Mouse (Mus musculus) stomach, embryonic 14.5 days (tissue): ENCODE results near the gene Neurog1. TPM values are rescaled to one million over a fixed set of nuclear protein-coding genes. Genes with fewer than 3 reads are reported as not detected.

Experiments used
- ATAC-seq: fragments of 200-750 bp; cut with Nextera tagmentation; 2 replicates; pipeline ENCODE4 v1.8.0; 2017; ENCODE audit warnings: low read depth, moderate TSS enrichment; ENCODE audit not compliant: insufficient number of reproducible peaks, insufficient read depth, low FRiP score
- H3K27ac ChIP-seq: fragments of 300-500 bp; sonication (generic); 2 replicates; pipeline ENCODE4 v1.5.1; 2014; ENCODE audit warnings: mild to moderate bottlenecking, low read length, moderate library complexity, mixed read lengths
- H3K27me3 ChIP-seq: fragments of 300-500 bp; sonication (generic); 2 replicates; pipeline ENCODE4 v1.6.1; 2014; ENCODE audit warnings: low read length, control low read depth, mixed read lengths; ENCODE audit not compliant: control insufficient read depth, insufficient read depth
- H3K36me3 ChIP-seq: fragments of 300-500 bp; sonication (generic); 2 replicates; pipeline ENCODE4 v1.6.1; 2014; ENCODE audit warnings: mild to moderate bottlenecking, control low read depth, low read length, moderate library complexity, mixed read lengths; ENCODE audit not compliant: control insufficient read depth, insufficient read depth
- H3K4me1 ChIP-seq: fragments of 300-500 bp; sonication (generic); 2 replicates; pipeline ENCODE4 v1.6.1; 2014; ENCODE audit warnings: low read length, control low read depth, mixed read lengths; ENCODE audit not compliant: control insufficient read depth, insufficient read depth
- H3K4me2 ChIP-seq: fragments of 300-500 bp; sonication (generic); replicated peaks from 2 replicates; pipeline ENCODE4 v1.6.1; 2014; ENCODE audit warnings: low read depth, low read length, control low read depth
- H3K4me3 ChIP-seq: fragments of 300-500 bp; sonication (generic); 2 replicates; pipeline ENCODE4 v1.5.1; 2014; ENCODE audit warnings: low read depth, low read length, control low read depth
- H3K9ac ChIP-seq: fragments of 300-500 bp; sonication (generic); replicated peaks from 2 replicates; pipeline ENCODE4 v1.6.1; 2014; ENCODE audit warnings: low read depth, mild to moderate bottlenecking, control low read depth, low read length, moderate library complexity, mixed read lengths
- H3K9me3 ChIP-seq: fragments of 300-500 bp; sonication (generic); 2 replicates; pipeline ENCODE4 v1.6.1; 2016; ENCODE audit warnings: low read depth, low read length, control low read depth; ENCODE audit not compliant: control insufficient read depth
- WGBS: fragments of 180-500 bp; shearing (Covaris S2); extraction: QIAGEN DNeasy Blood & Tissue Kit; methylation state at CpG from one replicate; pipeline ENCODE4 v1.1.7; 2014; 5-methylcytosine and 5-hydroxymethylcytosine counted together
- polyA plus RNA-seq: library from polyadenylated mRNA; unstranded; fragments of >200 nt; fragmentation: Nextera tagmentation; extraction: Ambion mirVana; gene quantifications from 2 replicates; pipeline ENCODE4 v1.2.1, GENCODE M21; 2014

Neurog1 gene
- polyA plus RNA-seq, 1 experiment from 2014 or later: not detected

DNA sequence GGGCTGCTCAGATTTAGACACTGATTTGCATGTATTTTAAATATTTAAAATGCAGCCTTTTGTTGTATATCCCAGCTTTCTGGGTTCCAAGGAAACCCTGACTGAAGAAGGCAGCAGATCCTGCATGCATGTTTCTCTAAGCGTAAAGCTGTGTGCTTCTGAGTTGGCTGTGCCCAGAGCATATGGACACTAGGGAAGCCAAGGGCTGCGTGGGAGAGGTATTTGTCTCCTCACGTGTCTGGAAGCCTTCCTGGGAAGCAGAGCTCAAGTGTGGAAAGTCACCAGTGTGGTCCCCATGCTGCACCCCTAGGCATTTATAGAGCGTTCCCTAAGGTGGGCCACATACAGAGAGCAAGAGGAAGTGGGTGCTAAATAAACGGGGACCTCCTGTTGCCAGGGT is 13.7 kb upstream of the Neurog1 start:
- Histone ChIP-seq H3K4me3 (no peak overlapping the region), H3K36me3 (no peaks in the 10 kb centered on the region), H3K4me2 (no peak overlapping the region), H3K4me1 (no peaks in the 10 kb centered on the region), H3K27me3 (peaks cover 17% of the 10 kb centered on the region), H3K9me3 (no peaks in the 10 kb centered on the region), H3K9ac (no peak overlapping the region), H3K27ac (no peak overlapping the region)
- no peak for ATAC-seq
- WGBS: 65% methylated on average over 5 of the region's 5 CpGs

DNA sequence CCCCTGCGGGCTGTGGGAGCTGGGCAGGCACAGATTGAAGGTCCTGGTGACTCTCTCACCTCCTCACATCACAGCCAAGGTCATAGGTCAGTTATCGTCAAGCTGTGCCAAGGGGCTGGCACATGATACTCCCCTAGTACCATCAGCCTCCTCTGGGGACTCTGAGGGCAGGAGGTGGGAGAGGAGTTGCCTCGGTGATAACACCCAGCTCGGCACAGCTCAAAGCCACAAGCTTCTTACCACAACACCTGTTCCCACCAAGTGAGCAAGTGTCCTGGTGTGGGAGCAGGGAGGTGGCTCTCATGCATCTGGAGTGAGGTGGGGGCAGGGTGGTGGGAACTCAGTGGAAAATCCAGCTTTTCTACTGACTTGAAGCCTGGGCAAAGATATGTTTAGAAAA is 10.3 kb upstream of the Neurog1 start:
- Histone ChIP-seq H3K4me3 (no peak overlapping the region), H3K9ac (no peak overlapping the region), H3K27ac (no peak overlapping the region), H3K4me2 (no peak overlapping the region), H3K36me3 (no peaks in the 10 kb centered on the region), H3K27me3 (peaks cover 42% of the 10 kb centered on the region), H3K4me1 (peaks cover 4% of the 10 kb centered on the region; the same call in 1 of the 2 replicates), H3K9me3 (no peaks in the 10 kb centered on the region)
- 44% methylated on average over 4 of the region's 4 CpGs for WGBS
- no peak for ATAC-seq

DNA sequence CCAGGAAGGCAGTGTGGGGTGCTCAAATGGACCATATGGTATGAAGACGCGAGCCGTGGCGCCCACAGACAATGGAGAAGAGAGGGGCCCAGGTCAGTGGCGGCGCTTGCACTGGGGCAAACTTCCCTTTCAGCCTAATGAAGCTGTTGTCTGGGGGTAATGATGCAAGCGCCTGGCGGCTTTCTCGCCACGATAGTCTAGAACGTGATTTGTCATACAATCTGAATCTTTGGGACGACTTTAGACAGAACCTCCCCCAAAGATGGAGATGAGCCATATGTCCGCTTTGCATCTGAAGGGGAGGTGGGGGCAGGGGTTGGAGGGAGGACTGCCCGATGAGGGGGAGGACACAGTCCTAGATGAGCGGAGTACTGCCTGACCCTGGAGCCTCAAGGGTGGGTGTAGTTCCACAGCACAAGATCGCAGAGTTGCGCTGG is 8.4 kb upstream of the Neurog1 start:
- ATAC-seq: no peak
- WGBS: 5% methylated on average over 17 of the region's 17 CpGs
- Histone ChIP-seq H3K36me3 (no peaks in the 10 kb centered on the region), H3K9me3 (no peaks in the 10 kb centered on the region), H3K27ac (no peak overlapping the region), H3K4me2 (no peak overlapping the region), H3K9ac (no peak overlapping the region), H3K27me3 (peaks cover 61% of the 10 kb centered on the region), H3K4me1 (peaks cover 4% of the 10 kb centered on the region; the same call in 1 of the 2 replicates), H3K4me3 (no peak overlapping the region)

DNA sequence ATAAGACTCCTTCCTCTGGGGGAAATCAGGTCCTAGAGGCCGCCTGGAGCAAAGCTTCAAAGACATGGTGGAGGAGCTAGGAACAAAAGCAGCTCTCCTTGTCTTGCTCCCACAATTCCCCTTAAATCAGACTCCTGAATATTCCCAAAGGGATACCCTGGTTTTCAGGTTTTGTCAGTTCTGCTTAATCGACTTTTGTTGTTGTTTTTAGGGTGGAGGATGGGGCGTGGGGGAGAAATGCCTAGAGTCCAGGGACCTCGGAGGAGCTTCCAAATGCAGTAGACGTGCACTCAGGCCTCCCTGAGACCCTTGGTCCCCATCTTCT is 7.9 kb upstream of the Neurog1 start:
- no peak for ATAC-seq
- Histone ChIP-seq H3K4me3 (no peak overlapping the region), H3K9ac (no peak overlapping the region), H3K27ac (no peak overlapping the region), H3K4me2 (no peak overlapping the region), H3K27me3 (peaks cover 66% of the 10 kb centered on the region), H3K9me3 (no peaks in the 10 kb centered on the region), H3K4me1 (peaks cover 4% of the 10 kb centered on the region; the same call in 1 of the 2 replicates), H3K36me3 (no peaks in the 10 kb centered on the region)
- WGBS: 6% methylated on average over 5 of the region's 5 CpGs

DNA sequence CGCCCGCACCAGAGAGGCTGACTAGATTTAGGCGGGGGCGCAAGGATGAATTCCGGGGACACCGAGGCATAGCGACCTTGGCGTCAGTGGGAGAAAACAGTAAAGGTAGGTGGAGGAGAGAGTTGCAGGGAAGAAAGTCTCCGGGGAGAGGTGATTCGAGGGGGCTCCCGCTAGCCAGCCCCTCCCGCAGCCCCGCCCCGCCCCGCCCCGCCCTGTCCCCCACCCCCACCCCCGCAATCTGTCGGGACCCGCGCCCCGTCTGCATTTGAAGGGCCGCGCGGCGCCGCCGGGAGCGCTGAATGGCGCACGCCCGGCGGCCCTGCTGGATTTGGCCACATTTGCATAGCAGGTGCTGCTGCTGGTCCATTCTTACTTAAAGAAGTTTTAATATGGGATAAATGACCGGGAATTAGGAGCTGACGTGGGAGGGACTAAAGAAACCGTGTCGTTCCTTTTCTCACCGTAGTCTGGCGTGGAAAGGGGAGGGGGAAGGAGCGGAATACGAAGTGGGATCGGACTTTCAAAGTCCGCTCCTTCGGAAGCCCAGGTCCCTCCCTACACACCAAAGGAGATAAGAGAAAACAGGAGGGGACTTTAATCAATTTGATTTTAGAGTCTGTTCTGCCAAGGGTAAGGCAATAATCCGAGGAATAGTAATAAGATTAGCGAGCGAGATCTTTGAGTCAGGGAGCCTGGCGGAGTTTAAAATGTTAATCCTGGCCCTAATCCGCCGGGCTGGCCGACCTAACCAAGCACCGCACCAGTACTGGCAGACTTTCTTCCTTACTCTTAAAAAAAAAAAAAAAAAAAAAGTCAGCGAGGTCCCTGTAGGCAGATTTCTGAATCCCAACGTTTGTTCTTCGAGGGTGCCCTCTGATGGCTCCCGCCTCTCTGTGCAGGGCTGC is 7.3 kb upstream of the Neurog1 start:
- peaks cover 4% of the 10 kb centered on the region; the same call in 1 of the 2 replicates for H3K4me1 ChIP-seq
- no peak overlapping the region for H3K9ac ChIP-seq
- peaks cover 72% of the 10 kb centered on the region for H3K27me3 ChIP-seq
- no peaks in the 10 kb centered on the region for H3K36me3 ChIP-seq
- WGBS: under 1% methylated on average over 49 of the region's 55 CpGs
- no peaks in the 10 kb centered on the region for H3K9me3 ChIP-seq
- no peak overlapping the region for H3K27ac ChIP-seq
- H3K4me3 ChIP-seq: peak overlapping the region; percentile 12
- H3K4me2 ChIP-seq: peak overlapping the region; percentile 33
- no peak for ATAC-seq

DNA sequence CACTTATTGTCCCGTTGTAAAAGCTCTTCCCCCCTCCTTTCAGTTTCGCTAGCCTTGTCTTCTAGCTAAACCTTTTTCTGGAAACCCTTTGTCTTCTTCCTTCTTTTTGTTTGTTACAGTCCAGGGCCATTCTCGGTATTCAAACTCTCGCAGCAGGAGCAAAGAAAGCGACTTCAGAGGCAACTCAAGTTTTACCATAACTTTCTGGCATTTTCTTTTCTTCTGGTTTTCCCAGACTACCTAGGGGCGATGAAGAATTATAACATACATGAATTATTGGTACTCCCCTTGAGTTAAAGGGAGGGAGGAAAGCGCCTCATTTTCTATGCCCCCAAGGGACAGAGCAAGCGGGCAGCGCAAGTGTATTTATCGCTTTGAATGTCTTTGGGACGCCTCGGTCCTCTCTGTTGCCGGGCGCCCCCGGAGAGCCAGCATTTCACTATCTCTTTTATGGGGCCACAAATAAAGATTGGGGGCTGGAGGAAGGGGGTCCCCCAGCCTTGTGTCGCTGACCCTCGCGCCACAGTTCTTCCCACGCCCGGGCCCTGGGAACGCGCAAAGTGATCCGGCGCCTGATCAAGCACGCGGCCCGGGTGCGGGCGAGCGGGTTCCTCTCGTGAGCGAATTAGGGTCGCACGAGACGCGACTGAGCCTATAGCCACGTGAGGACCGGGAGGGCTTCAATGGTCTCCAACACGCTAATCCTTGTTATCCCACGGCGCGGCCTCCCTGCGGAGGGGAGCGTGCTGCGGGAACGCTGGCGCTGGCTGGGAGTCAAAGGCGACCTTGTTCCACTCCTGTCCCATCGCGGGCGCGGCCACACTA is 6.4 kb upstream of the Neurog1 start:
- Histone ChIP-seq H3K4me1 (peaks cover 4% of the 10 kb centered on the region; the same call in 1 of the 2 replicates), H3K36me3 (no peaks in the 10 kb centered on the region), H3K9me3 (no peaks in the 10 kb centered on the region), H3K4me2 (peak overlapping the region; percentile 33), H3K4me3 (peak overlapping the region; percentile 12), H3K27ac (no peak overlapping the region), H3K27me3 (peaks cover 80% of the 10 kb centered on the region), H3K9ac (no peak overlapping the region)
- no peak for ATAC-seq
- 2% methylated on average over 52 of the region's 52 CpGs for WGBS

DNA sequence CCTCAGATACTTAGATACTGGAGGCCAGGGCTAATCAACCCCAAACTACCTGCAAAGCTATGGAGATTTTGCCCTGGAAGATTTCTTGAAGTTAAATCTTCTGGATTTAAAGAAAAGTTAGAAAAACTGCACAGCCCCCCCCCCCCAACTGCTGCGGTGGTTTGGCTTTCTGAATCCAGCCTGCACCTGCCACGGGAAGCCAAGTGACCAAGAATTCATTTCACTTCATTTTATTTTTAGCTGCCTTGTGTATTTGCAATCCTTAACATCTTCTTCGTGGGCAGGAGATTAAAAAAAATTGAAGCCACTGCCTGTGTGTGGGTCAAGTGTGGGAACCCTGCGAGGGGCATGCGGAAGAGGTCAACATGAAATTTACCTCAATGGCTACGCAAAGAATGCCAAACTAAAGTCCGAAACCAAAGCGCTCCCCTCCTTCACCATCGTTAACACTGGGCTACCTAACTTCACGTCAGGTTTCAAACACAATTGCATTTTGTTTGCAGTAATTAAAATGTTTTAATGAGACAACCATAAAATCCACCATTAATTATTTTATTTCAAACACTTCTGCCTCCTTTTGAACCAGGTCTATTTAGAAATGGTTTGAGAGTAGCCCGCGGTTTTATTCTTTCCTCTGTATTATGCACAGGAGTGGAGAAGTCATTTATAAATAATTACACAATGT is 5.6 kb upstream of the Neurog1 start:
- peaks cover 88% of the 10 kb centered on the region for H3K27me3 ChIP-seq
- 10% methylated on average over 12 of the region's 12 CpGs for WGBS
- no peak overlapping the region for H3K27ac ChIP-seq
- H3K4me2 ChIP-seq: no peak overlapping the region
- no peaks in the 10 kb centered on the region for H3K9me3 ChIP-seq
- H3K4me3 ChIP-seq: no peak overlapping the region
- H3K4me1 ChIP-seq: peaks cover 4% of the 10 kb centered on the region; the same call in 1 of the 2 replicates
- no peaks in the 10 kb centered on the region for H3K36me3 ChIP-seq
- ATAC-seq: no peak
- no peak overlapping the region for H3K9ac ChIP-seq

DNA sequence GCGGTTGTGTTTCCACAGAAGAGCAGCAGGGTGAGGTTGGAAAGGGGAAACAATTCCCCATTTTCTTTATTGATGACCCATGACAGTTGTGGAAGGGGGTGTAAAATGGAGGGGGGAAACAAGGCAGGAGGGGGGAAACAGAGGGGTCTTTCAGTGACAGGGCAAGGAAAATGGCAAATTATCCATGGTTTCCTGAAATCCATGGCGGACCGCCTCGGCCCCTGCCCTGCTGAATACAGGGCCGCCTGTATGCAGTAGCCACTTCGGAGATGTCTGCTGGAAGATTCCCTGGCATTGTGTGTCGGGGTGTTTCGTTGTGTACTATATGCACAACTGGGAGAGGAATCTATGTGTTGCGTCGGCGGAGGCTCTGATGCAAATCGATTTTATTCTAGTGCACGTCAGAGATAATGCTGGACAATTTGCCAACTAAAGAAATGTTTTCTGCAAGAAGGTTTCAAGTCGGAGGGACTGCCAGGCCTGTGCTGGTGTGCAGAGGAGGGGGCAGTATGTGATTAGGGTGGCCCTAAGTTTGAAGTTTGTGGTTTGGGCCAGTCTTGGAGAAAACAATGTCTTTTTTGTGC is 4.8 kb upstream of the Neurog1 start:
- no peak for ATAC-seq

More for the DNA sequence above, 4.8 kb upstream of the Neurog1 start:
- H3K27ac ChIP-seq: no peak overlapping the region
- H3K9me3 ChIP-seq: no peaks in the 10 kb centered on the region
- WGBS: 7% methylated on average over 14 of the region's 14 CpGs
- H3K4me3 ChIP-seq: no peak overlapping the region
- no peak overlapping the region for H3K9ac ChIP-seq
- H3K36me3 ChIP-seq: no peaks in the 10 kb centered on the region
- H3K27me3 ChIP-seq: peaks cover 89% of the 10 kb centered on the region
- peaks cover 10% of the 10 kb centered on the region; the same call in 1 of the 2 replicates for H3K4me1 ChIP-seq
- H3K4me2 ChIP-seq: no peak overlapping the region
